Mouse (Mus musculus): Measurements from ENCODE around the gene Hif1an. TPM values are rescaled to one million over a fixed set of nuclear protein-coding genes. Genes with fewer than 3 reads are reported as not detected.

Gene Hif1an
- polyA plus RNA-seq, 1 experiment, result 13.5 TPM

- no peak for TF ChIP-seq CEBPB (IDR thresholded peaks at IDR 0.05; ENCODE audit: low read depth)
- no peak for TF ChIP-seq FOSL1 (IDR thresholded peaks at IDR 0.05; ENCODE audit: insufficient read depth, low read length, poor library complexity, severe bottlenecking)
- no peak for TF ChIP-seq CTCF (IDR thresholded peaks at IDR 0.05; ENCODE audit: control insufficient read depth, insufficient read depth, insufficient read length)
- no peak for TF ChIP-seq MYOD1 (IDR thresholded peaks at IDR 0.05; ENCODE audit: control insufficient read depth, insufficient read length, low read depth)
- no peak for TF ChIP-seq MAX (IDR thresholded peaks at IDR 0.05)
- TF ChIP-seq MYOG (IDR thresholded peaks at IDR 0.05; ENCODE audit: control insufficient read depth, extremely low read depth, insufficient read length), result no peak
- no peak for TF ChIP-seq USF1 (IDR thresholded peaks at IDR 0.05; ENCODE audit: low read depth)
- Histone ChIP-seq H3K27me3 (ENCODE audit: control insufficient read depth, insufficient read depth, insufficient read length) (peaks cover 35% of the 10 kb centered on the region), H3K36me3 (ENCODE audit: control insufficient read depth, insufficient read depth) (no peaks in the 10 kb centered on the region), H3K79me3 (ENCODE audit: low read depth) (no peaks in the 10 kb centered on the region), H3K4me3 (ENCODE audit: insufficient read depth, poor library complexity, severe bottlenecking) (no peak overlapping the region), H3K79me2 (ENCODE audit: control insufficient read depth, insufficient read depth) (no peaks in the 10 kb centered on the region), H3ac (ENCODE audit: control insufficient read depth, insufficient read length, low read depth) (no peak overlapping the region)
Observed at GRCm38 (mm10) chr19:44537416-44537815, 25.2 kb upstream of the Hif1an start.

GRCm38 (mm10) chr19:44542694-44543178, 19.9 kb upstream of the Hif1an start:
- no peak for TF ChIP-seq FOSL1 (IDR thresholded peaks at IDR 0.05; ENCODE audit: insufficient read depth, low read length, poor library complexity, severe bottlenecking)
- no peak for TF ChIP-seq MYOG (IDR thresholded peaks at IDR 0.05; ENCODE audit: control insufficient read depth, extremely low read depth, insufficient read length)
- no peak for TF ChIP-seq CEBPB (IDR thresholded peaks at IDR 0.05; ENCODE audit: low read depth)
- TF ChIP-seq CTCF (IDR thresholded peaks at IDR 0.05; ENCODE audit: control insufficient read depth, insufficient read depth, insufficient read length), result no peak
- no peak for TF ChIP-seq MYOD1 (IDR thresholded peaks at IDR 0.05; ENCODE audit: control insufficient read depth, insufficient read length, low read depth)
- no peak for TF ChIP-seq USF1 (IDR thresholded peaks at IDR 0.05; ENCODE audit: low read depth)
- TF ChIP-seq MAX (IDR thresholded peaks at IDR 0.05), result no peak
- Histone ChIP-seq H3ac (ENCODE audit: control insufficient read depth, insufficient read length, low read depth) (no peak overlapping the region), H3K27me3 (ENCODE audit: control insufficient read depth, insufficient read depth, insufficient read length) (peaks cover 4% of the 10 kb centered on the region), H3K4me3 (ENCODE audit: insufficient read depth, poor library complexity, severe bottlenecking) (no peak overlapping the region), H3K36me3 (ENCODE audit: control insufficient read depth, insufficient read depth) (peaks cover under 1% of the 10 kb centered on the region), H3K79me3 (ENCODE audit: low read depth) (no peaks in the 10 kb centered on the region), H3K79me2 (ENCODE audit: control insufficient read depth, insufficient read depth) (no peaks in the 10 kb centered on the region)

- Histone ChIP-seq H3K4me3 (ENCODE audit: insufficient read depth, poor library complexity, severe bottlenecking) (no peak overlapping the region), H3K79me3 (ENCODE audit: low read depth) (no peaks in the 10 kb centered on the region), H3K36me3 (ENCODE audit: control insufficient read depth, insufficient read depth) (peaks cover 15% of the 10 kb centered on the region), H3K27me3 (ENCODE audit: control insufficient read depth, insufficient read depth, insufficient read length) (no peaks in the 10 kb centered on the region), H3ac (ENCODE audit: control insufficient read depth, insufficient read length, low read depth) (no peak overlapping the region), H3K79me2 (ENCODE audit: control insufficient read depth, insufficient read depth) (no peaks in the 10 kb centered on the region)
- TF ChIP-seq MYOD1 (IDR thresholded peaks at IDR 0.05; ENCODE audit: control insufficient read depth, insufficient read length, low read depth) (no peak), MYOG (IDR thresholded peaks at IDR 0.05; ENCODE audit: control insufficient read depth, extremely low read depth, insufficient read length) (no peak), MAX (IDR thresholded peaks at IDR 0.05) (no peak), FOSL1 (IDR thresholded peaks at IDR 0.05; ENCODE audit: insufficient read depth, low read length, poor library complexity, severe bottlenecking) (no peak), USF1 (IDR thresholded peaks at IDR 0.05; ENCODE audit: low read depth) (no peak), CEBPB (IDR thresholded peaks at IDR 0.05; ENCODE audit: low read depth) (no peak), CTCF (IDR thresholded peaks at IDR 0.05; ENCODE audit: control insufficient read depth, insufficient read depth, insufficient read length) (no peak)
Observed at GRCm38 (mm10) chr19:44544372-44544771, 18.3 kb upstream of the Hif1an start.

GRCm38 (mm10) chr19:44544775-44545174, 17.9 kb upstream of the Hif1an start:
- no peak overlapping the region for H3ac ChIP-seq (ENCODE audit: control insufficient read depth, insufficient read length, low read depth)
- H3K79me2 ChIP-seq (ENCODE audit: control insufficient read depth, insufficient read depth), result no peaks in the 10 kb centered on the region
- H3K36me3 ChIP-seq (ENCODE audit: control insufficient read depth, insufficient read depth), result peaks cover 19% of the 10 kb centered on the region
- no peaks in the 10 kb centered on the region for H3K27me3 ChIP-seq (ENCODE audit: control insufficient read depth, insufficient read depth, insufficient read length)
- TF ChIP-seq MYOG (IDR thresholded peaks at IDR 0.05; ENCODE audit: control insufficient read depth, extremely low read depth, insufficient read length) (no peak), CTCF (IDR thresholded peaks at IDR 0.05; ENCODE audit: control insufficient read depth, insufficient read depth, insufficient read length) (peak; percentile 20)
- no peak overlapping the region for H3K4me3 ChIP-seq (ENCODE audit: insufficient read depth, poor library complexity, severe bottlenecking)
- H3K79me3 ChIP-seq (ENCODE audit: low read depth), result no peaks in the 10 kb centered on the region

GRCm38 (mm10) chr19:44545321-44546041, 17.2 kb upstream of the Hif1an start, which contains the start of gene Sec31b:
TSS of gene Sec31b (minus strand) at chr19:44545864.
- TF ChIP-seq MYOG (IDR thresholded peaks at IDR 0.05; ENCODE audit: control insufficient read depth, extremely low read depth, insufficient read length) (no peak), MYOD1 (IDR thresholded peaks at IDR 0.05; ENCODE audit: control insufficient read depth, insufficient read length, low read depth) (no peak), FOSL1 (IDR thresholded peaks at IDR 0.05; ENCODE audit: insufficient read depth, low read length, poor library complexity, severe bottlenecking) (no peak), CEBPB (IDR thresholded peaks at IDR 0.05; ENCODE audit: low read depth) (no peak), USF1 (IDR thresholded peaks at IDR 0.05; ENCODE audit: low read depth) (no peak), MAX (IDR thresholded peaks at IDR 0.05) (no peak), CTCF (IDR thresholded peaks at IDR 0.05; ENCODE audit: control insufficient read depth, insufficient read depth, insufficient read length) (no peak)
- H3K79me2 ChIP-seq (ENCODE audit: control insufficient read depth, insufficient read depth), result no peaks in the 10 kb centered on the region
- no peaks in the 10 kb centered on the region for H3K79me3 ChIP-seq (ENCODE audit: low read depth)
- H3K4me3 ChIP-seq (ENCODE audit: insufficient read depth, poor library complexity, severe bottlenecking), result no peak within 1 kb of the TSS
- H3ac ChIP-seq (ENCODE audit: control insufficient read depth, insufficient read length, low read depth), result peak within 1 kb of the TSS; percentile 10
- H3K36me3 ChIP-seq (ENCODE audit: control insufficient read depth, insufficient read depth), result peaks cover 26% of the 10 kb centered on the region
- no peaks in the 10 kb centered on the region for H3K27me3 ChIP-seq (ENCODE audit: control insufficient read depth, insufficient read depth, insufficient read length)

Measured in C2C12 (cell line).